Mouse (Mus musculus): ENCODE measurements around the gene Yipf6. TPM values are rescaled to one million over a fixed set of nuclear protein-coding genes. Genes with fewer than 3 reads are reported as not detected.
"Not testable (repeated sequence)": the region's sequence is repeated elsewhere in the genome, so short reads cannot be mapped to it uniquely, and the experiment has no call there.

Gene Yipf6
- polyA plus RNA-seq, 1 experiment from 2014 or later, result 19.1 TPM

GRCm38 (mm10) chrX:98963742-98964141, 27.6 kb downstream of the Yipf6 start:
- no peaks in the 10 kb centered on the region for H3K36me3 ChIP-seq
- DNase-seq (ENCODE audit: low spot score), result no peak
- no peaks in the 10 kb centered on the region for H3K27me3 ChIP-seq (ENCODE audit: insufficient read depth, poor library complexity, severe bottlenecking)
- no peak overlapping the region for H3K27ac ChIP-seq
- H3K9me3 ChIP-seq, result no peaks in the 10 kb centered on the region
- H3K4me1 ChIP-seq, result no peaks in the 10 kb centered on the region
- H3K4me3 ChIP-seq, result no peak overlapping the region

- DNase-seq (ENCODE audit: low spot score), result no peak
- Histone ChIP-seq H3K9me3 (no peaks in the 10 kb centered on the region), H3K27me3 (ENCODE audit: insufficient read depth, poor library complexity, severe bottlenecking) (no peaks in the 10 kb centered on the region), H3K4me3 (no peak overlapping the region), H3K27ac (no peak overlapping the region), H3K36me3 (no peaks in the 10 kb centered on the region), H3K4me1 (no peaks in the 10 kb centered on the region)
Measured at GRCm38 (mm10) chrX:98964513-98964912, 28.4 kb downstream of the Yipf6 start.

GRCm38 (mm10) chrX:98986611-98987010, 50.5 kb downstream of the Yipf6 start:
- not testable (repeated sequence) for H3K27ac ChIP-seq; DNase-seq (ENCODE audit: low spot score); H3K4me3 ChIP-seq; H3K9me3 ChIP-seq; H3K27me3 ChIP-seq (ENCODE audit: insufficient read depth, poor library complexity, severe bottlenecking); H3K4me1 ChIP-seq; H3K36me3 ChIP-seq
- WGBS, result 46% methylated on average over 5 of the region's 5 CpGs

- Histone ChIP-seq H3K27me3 (ENCODE audit: insufficient read depth, poor library complexity, severe bottlenecking) (no peaks in the 10 kb centered on the region; the same call in 1 of the 2 replicates), H3K27ac (no peak overlapping the region), H3K9me3 (no peaks in the 10 kb centered on the region), H3K36me3 (no peaks in the 10 kb centered on the region), H3K4me1 (0 out of 2 replicates have a peak, but pooled peaks cover 3% of the 10 kb centered on the region), H3K4me3 (no peak overlapping the region)
- 34% methylated on average over 6 of the region's 6 CpGs for WGBS
- DNase-seq (ENCODE audit: low spot score), result no peak
Measured at GRCm38 (mm10) chrX:98989574-98989973, 53.5 kb downstream of the Yipf6 start.

Other genes starting within 250 kb of the Yipf6 start
- 9.1 and 9.8 TPM in 2 replicates for gene Ophn1, start 45.3 kb upstream of the Yipf6 start, polyA plus RNA-seq (2016; fragmentation: Nextera tagmentation; extraction: Ambion mirVana)
- 19.7 and 23.1 TPM in 2 replicates for gene Stard8, start 66.9 kb downstream of the Yipf6 start, polyA plus RNA-seq (2016; fragmentation: Nextera tagmentation; extraction: Ambion mirVana)
- 20.3 and 33.1 TPM in 2 replicates for gene Efnb1, start 199.8 kb downstream of the Yipf6 start, polyA plus RNA-seq (2016; fragmentation: Nextera tagmentation; extraction: Ambion mirVana)

All from heart, embryonic 10.5 days (tissue).